Mouse (Mus musculus) brown adipose tissue, adult 24 weeks (tissue): Measurements from ENCODE around the gene Cflar. TPM values are rescaled to one million over a fixed set of nuclear protein-coding genes. Genes with fewer than 3 reads are reported as not detected.
"Not testable (repeated sequence)": the region's sequence is repeated elsewhere in the genome, so short reads cannot be mapped to it uniquely, and the experiment has no call there.

Experiments used
- H3K27ac ChIP-seq: fragments of 200-500 bp; replicated peaks from 2 replicates; pipeline ENCODE4 v1.5.1; 2012; ENCODE audit warnings: low read depth, mild to moderate bottlenecking, low read length
- H3K4me1 ChIP-seq: fragments of 200-500 bp; 2 replicates; pipeline ENCODE4 v1.6.1; 2012; ENCODE audit warnings: low read length, mixed read lengths; ENCODE audit not compliant: control insufficient read depth, insufficient read depth, insufficient read length
- H3K4me3 ChIP-seq: fragments of 200-500 bp; 2 replicates; pipeline ENCODE4 v1.5.1; 2012; ENCODE audit warnings: low read depth, mild to moderate bottlenecking, low read length, moderate library complexity; ENCODE audit not compliant: insufficient read depth
- polyA plus RNA-seq: library from polyadenylated mRNA; stranded (reverse); fragments of >200 nt; gene quantifications from 2 replicates; pipeline ENCODE4 v1.2.4, GENCODE M21; 2012; ENCODE audit not compliant: missing spikeins, insufficient read depth, insufficient read length

The Cflar gene
- polyA plus RNA-seq, 1 experiment: 43.9 TPM

DNA sequence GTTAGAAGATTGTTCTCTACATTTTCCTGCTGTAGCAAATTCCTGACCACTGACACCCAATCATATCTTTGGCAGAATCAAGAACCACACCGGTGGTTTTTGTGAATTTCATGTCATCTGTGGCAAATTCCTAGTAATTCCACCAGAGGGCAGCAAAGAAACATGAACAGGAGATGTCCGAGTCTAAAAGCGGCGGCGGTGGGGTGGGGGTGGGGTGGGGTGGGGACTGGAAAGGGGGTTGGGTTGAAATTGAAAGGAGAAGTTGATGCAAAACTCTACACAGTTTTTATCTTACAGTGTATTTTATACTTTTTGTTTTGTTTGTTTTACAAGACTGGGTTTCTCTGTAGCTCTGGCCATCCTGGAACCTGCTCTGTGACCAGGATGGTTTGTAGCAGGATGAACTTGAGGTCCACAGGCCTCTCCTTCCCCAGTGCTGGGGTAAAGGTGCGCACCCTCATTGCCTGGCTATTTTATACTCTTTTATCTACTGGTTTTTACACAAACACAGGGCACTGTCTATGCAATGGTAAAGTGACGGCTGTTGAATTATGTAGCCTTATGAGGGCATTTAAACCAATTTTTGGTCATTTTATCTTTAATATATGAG, 58.9 kb downstream of the Cflar start:
- no peak overlapping the region for H3K27ac ChIP-seq
- peaks cover 5% of the 10 kb centered on the region; the same call in 1 of the 2 replicates for H3K4me1 ChIP-seq
- no peak overlapping the region for H3K4me3 ChIP-seq

DNA sequence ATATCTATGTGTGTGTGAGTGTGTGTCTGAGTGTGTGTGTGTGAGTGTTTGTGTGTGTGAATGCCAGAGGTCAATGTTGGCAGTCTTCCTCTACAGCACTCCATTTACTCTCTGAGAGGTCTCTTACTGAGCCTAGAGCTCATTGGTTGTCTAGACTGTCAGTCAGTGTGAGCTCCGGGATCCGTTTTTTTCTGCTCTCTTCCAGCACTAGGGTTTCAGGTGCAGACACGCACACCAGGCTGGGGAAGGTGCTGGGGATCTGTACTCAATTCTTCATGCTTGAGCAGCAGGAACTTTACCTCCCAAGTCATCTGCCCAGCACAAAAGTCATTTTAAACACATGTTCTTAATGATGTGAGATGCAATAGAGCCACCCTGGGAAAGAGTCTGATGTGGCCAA, 60.8 kb downstream of the Cflar start:
- Histone ChIP-seq H3K27ac (no peak overlapping the region), H3K4me3 (no peak overlapping the region), H3K4me1 (peaks cover 5% of the 10 kb centered on the region; the same call in 1 of the 2 replicates)

DNA sequence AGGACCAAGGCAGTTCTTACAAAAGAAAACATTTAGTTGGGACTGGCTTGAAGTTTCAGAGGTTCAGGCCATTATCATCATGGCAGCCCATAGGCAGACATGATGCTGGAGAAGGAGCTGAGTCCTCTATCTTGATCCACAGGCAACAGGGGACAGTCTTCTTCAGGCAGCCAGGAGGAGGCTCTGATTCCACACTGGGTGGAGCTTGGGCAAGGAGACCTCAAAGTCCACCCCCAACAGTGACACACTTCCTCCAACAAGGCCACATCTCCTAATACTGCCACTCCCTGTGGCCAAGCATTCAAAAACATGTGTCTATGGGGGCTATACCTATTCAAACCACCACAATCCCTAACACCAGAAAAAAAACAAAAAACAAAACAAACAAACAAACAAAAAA, 62.0 kb downstream of the Cflar start:
- Histone ChIP-seq H3K4me3 (no peak overlapping the region), H3K27ac (peak overlapping the region; percentile 5; the same call in 1 of the 2 replicates), H3K4me1 (peaks cover 5% of the 10 kb centered on the region; the same call in 1 of the 2 replicates)

DNA sequence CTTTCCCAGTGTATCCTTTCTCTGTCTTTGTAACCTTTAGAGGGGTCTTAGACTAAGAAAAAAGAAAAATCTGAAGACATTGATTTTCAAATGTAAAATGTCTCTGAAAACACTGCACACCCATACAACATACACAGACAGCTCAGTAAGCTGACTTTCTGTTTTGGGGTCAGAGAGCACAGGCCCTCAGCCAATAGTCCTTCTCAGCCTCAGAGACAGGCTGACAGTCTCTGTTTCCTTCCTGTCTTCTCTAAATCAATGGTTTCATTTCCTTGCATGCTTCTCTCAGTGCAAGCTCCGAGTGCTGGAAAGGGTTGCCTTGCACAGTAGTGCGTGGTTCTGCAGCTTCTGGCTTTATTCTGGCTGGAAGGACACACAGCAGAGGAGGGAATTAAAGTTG, 62.6 kb downstream of the Cflar start:
- H3K4me1 ChIP-seq: peaks cover 5% of the 10 kb centered on the region; the same call in 1 of the 2 replicates
- H3K27ac ChIP-seq: peak overlapping the region; percentile 64; the same call in 1 of the 2 replicates
- no peak overlapping the region for H3K4me3 ChIP-seq

DNA sequence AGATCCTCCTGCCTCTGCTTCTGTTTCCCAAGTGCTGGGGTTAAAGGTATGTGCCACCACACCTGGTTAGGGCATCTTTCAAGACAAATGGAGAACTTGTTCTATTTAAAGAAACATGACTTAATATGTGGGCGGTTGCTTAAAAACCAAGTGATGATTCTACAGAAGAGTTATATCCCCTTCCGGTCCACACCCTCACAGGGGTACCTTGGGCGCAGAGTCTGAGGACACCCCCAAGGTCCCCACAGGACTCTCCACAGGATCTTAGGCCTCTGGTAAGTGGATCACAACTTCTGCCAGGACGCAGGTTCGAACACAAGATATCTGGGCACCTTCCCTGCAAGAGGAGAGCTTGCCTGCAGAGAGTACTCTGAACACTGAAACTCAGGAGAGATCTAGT, 64.1 kb downstream of the Cflar start:
- Histone ChIP-seq H3K4me3 (no peak overlapping the region), H3K27ac (no peak overlapping the region), H3K4me1 (peaks cover 5% of the 10 kb centered on the region; the same call in 1 of the 2 replicates)

DNA sequence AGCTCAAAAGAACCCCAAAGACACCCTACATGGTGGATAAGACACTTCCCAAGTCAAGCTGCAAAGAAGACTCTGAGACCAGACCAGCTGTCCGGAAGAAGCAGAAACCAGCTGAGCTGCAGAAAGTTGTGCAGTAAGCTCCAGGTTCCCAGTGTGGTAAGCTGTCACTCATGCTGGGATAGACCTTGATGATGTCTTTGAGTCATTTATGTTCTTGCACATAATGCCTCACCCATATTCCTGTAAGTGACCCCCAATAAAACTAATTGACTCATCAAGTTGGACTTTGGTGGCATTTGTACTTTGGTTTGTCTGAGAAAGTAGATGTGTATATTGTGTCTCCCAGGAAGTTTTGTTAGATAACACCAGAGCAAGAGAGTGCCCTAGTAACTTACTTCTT, 66.3 kb downstream of the Cflar start:
- Histone ChIP-seq H3K27ac (no peak overlapping the region), H3K4me3 (no peak overlapping the region), H3K4me1 (peaks cover 5% of the 10 kb centered on the region; the same call in 1 of the 2 replicates)

DNA sequence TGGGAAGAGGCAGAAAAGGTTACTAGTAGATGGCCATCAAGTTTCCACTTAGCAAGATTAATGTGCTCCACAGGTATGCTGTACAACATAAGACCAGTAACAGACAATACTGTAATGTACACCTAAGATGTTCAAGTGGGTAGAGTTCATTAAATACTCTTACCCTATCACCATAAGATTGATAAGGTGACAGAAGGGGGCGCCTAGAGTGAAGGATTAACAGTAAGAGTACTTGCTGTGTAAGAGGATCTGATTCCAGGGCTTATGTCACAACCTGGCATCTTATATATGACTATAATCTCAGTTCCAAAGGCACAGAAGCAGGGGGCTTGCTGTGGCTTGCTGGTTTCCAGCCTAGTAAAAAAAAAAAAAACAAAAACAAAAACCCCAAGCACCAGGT, 66.9 kb downstream of the Cflar start:
- Histone ChIP-seq H3K27ac (no peak overlapping the region), H3K4me1 (peaks cover 4% of the 10 kb centered on the region; the same call in 1 of the 2 replicates), H3K4me3 (no peak overlapping the region)

DNA sequence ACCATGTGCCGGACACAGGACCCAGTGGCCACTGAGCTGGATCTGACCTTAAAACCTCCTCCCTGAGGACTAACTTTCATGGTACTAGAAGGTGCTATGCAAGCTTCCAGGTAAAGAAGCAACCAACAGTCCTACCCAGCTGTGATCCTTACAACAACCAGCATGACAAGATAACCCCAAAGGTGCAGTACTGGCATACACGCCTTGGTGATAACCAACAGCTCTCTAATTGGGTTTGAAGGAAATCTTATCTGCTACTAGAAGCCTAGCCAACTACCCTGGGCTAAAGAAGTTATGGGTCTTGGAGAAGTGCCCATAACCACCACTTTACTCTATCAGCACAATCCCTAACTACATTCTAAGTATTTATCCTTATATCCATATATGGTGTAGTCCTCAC, 75.0 kb downstream of the Cflar start:
- Histone ChIP-seq H3K4me1 (no peaks in the 10 kb centered on the region), H3K27ac (no peak overlapping the region), H3K4me3 (no peak overlapping the region)

DNA sequence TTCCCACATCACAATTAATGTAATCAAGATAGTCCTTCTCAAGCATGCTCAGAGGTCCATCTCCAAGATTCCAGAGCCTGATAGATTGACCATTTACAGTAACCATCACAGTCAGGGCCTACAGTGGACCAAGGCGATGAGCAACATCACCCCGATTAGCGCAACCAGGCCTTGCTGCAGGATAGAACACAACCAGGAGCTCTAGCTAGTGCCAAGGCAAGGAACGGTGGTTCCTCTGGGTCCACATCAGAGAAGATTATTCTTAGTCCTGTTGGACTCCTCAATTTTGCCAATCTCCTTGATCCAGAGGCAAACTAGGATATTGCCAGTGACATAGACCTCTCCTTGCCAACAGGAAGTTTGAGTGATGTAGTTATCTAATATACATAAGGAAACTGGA, 77.1 kb downstream of the Cflar start:
- no peaks in the 10 kb centered on the region for H3K4me1 ChIP-seq
- no peak overlapping the region for H3K4me3 ChIP-seq
- no peak overlapping the region for H3K27ac ChIP-seq

DNA sequence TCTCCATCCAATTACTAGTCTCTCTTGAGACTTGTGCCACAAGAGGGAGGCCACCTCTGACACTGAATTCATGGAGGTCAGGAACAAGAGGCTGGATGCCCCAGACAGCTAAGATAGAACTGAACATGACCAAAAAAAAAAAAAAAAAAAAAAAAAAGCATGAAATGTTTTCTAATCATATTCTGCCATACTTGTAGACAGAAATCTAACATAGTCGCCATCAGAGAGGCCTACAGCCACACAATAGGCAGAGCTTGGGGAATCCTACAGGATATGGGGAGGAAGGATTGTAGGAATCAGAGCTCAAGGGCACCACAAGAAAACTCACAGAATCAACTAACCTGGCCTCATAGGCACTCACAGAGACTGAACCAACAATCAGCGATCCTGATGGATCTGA, 83.4 kb downstream of the Cflar start:
- Histone ChIP-seq H3K27ac (peak overlapping the region; percentile 96), H3K4me1 (no peaks in the 10 kb centered on the region; the same call in 1 of the 2 replicates), H3K4me3 (peak overlapping the region; percentile 95)

DNA sequence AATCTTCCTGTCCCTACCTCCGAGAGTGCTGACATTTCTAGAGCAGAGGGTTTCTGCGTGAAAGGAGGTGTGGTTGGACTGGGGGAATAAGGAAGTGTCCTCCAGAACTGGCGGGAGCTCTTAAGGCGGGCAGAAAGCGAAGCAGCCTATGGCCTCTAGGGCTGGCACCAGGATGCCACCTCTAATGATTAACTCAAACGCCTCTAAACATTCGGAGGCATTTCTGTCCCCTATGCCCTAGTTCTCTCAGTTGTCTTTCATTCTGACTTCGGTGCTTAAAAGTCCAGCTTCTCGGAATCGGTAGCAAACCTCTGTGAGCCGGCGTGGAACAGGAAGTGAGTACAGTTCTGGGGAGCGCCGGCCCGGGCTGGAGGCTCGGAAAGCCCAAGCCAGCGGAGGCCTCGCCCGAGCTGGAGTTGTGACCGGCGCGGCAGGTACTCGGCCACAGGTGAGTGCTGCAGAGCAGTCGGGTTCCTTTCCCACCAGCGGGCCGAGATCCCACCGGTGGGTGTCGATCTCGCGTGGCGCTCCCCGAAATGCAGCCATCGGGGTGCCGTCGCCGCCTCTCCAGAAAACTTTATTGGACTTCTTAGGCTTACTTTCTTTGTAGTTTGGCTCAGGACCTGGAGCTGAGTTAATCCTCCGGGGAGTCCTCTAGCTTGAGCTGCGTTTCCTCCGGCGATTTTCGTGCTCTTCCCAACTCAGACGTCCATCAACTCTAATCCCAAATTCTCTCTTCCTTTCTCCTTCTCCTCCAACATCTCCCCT, 84.2 kb downstream of the Cflar start, which contains the start of gene Casp8:
Casp8 (plus strand) TSS at position 84 of the 768 bp plus-strand sequence.
- Histone ChIP-seq H3K4me1 (peaks cover 2% of the 10 kb centered on the region), H3K4me3 (peak within 1 kb of the TSS; percentile 95), H3K27ac (peak within 1 kb of the TSS; percentile 96)

DNA sequence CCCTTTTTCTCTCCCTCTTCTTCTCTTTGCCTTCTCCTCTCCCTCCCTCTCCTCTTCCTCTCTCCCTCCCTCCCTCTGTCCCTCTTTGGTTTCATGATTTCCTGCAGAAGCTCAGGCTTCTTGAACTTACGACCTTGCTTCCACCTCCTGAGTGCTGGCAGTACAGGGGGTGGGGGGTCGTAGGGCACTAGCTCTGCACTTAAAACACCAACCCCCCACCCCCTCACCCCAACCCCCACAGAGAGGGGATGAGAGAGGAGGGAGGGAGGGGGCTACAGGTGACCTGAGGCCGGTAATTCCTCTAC, 84.7 kb downstream of the Cflar start:
- H3K27ac ChIP-seq: peak overlapping the region; percentile 96
- H3K4me1 ChIP-seq: peaks cover 3% of the 10 kb centered on the region

DNA sequence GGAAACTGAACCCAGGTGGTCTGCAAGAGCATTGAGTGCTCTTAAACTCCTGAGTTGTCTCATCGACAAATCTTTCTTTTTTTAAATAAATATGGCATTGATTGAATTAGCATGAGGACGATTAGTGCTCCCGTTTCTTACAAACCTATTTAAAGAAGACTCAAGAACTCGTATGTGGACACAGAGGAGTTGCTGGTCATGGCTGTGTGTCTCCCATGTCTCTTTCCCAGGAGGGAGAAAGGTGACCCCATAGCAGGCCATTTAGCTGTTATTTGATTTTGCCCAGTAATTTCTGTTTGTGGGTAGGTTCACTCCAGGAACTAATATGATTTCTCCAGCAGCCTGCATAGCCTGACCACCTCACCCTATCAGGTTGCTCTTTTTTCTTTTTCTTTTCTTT, 85.5 kb downstream of the Cflar start:
- H3K4me3 ChIP-seq: peak overlapping the region; percentile 63
- peaks cover 4% of the 10 kb centered on the region for H3K4me1 ChIP-seq
- peak overlapping the region; percentile 95 for H3K27ac ChIP-seq

More for the DNA sequence above, 84.7 kb downstream of the Cflar start:
- peak overlapping the region; percentile 95 for H3K4me3 ChIP-seq

DNA sequence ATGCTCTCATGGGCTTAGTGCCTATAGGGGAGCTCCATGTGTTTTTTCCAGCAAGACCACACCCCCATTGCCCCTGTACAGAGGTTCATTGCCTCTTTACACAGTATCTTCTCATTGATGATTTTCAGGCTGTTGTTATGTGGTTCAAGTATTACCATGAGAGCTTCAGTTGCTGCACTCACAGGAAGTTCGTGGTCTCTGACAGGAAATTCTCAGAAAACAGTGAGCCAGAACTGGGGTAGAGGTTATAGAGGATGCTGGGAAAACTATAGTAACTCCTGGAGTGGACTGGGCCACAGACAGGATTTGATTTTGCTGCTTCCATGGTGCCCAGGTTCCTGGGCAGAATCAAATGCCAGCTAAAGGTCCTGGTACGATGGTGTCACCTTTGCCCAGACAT, 86.1 kb downstream of the Cflar start:
- Histone ChIP-seq H3K4me1 (peaks cover 6% of the 10 kb centered on the region), H3K27ac (peak overlapping the region; percentile 95), H3K4me3 (peak overlapping the region; percentile 63)

DNA sequence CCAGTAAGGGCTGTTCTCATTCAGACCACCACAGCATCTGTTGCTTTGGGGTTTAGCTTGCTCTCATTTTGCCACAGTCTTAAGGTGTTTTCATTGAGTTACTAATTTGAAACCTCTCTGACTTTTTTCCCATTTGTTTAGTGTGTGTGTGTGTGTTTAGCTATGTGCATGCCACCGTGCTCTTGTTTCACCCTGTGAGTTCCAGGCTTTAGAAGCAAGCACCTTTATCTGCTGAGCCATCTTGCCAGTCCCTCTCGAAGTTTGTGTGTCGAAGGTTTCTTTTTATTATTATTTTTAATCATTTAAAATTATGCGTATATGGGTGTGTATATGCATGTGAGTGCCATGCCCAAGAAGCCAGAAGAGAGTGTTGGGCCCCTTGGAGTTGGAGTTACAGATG, 87.6 kb downstream of the Cflar start:
- H3K4me1 ChIP-seq: peaks cover 6% of the 10 kb centered on the region
- H3K4me3 ChIP-seq: no peak overlapping the region
- H3K27ac ChIP-seq: 0 out of 2 replicates have a peak overlapping the region, but pooled peaks have one; percentile 55

DNA sequence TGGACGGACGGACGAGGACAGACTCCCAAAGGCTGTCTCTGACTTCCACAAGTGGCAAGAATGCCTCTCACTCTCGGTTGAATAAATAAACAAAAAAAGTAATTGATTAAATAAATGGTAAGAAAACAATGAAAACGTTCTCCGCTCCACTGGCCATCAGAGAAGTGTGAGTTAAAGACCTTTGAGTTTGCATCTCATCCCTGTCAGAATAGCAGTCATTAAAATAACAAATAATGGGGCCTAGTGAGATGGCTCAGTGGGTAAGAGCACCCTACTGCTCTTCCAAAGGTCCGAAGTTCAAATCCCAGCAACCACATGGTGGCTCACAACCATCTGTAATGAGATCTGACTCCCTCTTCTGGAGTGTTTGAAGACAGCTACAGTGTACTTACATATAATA, 89.3 kb downstream of the Cflar start:
- H3K27ac ChIP-seq, H3K4me3 ChIP-seq, H3K4me1 ChIP-seq: not testable (repeated sequence)
